Mouse (Mus musculus) CD8-positive naive resting alpha-beta T cell, adult 2 months (primary cell): Measurements from ENCODE around the gene Apopt1.

Source experiments
- DNase-seq, 2 experiments: peaks; one replicate each; pipeline ENCODE4 v3.0.0; 2022; ENCODE audit warnings: low read depth in 2 of 2, low spot score in 2 of 2

Apopt1 gene

DNA sequence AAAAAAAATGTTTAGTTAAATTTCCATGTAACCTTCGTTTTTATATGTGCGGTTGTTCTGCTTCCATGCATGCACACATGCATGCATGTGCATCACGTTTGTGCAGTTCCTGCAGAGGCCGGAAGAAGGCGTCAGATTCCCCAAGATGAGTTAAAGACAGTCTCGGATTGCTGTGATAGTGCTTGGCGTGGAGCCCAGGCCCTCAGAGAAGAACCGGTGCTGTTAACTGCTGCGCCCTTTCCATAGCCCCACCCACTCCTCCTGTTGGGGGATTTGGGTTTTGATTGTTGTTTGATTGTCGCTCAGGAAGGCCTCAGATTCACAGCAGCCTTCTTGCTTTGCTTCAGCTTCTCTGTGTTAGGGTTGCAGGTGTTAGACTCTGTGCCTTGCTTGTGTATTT lies 56.2 kb downstream of the Apopt1 start:
- DNase-seq, result no peak

DNA sequence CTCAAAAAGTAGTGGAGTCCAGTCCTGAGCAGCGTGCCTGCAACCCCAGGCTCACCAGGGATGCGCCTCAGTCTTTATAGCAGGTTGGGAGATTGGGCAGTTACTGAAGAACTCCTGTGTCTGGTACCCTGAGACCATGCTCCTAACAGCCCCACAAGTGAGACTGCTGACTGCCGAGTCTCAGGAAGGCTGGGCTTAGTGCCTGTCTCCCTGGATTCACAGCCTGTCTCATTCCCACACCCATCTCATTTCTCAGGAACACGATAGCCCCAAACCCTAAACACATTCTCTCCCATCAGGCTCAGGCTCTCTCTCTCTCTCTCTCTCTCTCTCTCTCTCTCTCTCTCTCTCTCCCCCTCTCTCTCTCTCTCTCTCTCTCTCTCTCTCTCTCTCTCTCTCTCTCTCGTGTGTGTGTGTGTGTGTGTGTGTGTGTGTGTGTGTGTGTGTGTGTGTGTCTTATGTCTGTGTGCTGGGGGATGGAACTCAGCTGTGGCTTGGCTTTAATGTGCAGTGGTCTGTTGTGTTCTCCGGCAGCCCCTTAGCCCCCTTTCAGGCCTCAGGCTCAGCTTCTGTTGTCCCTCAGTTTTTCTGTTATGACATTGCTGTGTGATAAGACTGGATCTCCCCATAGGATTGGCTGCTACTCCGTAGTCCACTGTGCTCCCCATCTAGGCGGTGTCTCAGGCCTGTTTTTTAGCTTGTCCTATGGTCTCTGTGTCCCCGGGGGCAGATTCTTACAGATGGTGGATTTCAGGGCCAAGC lies 56.9 kb downstream of the Apopt1 start:
- DNase-seq, result no peak

DNA sequence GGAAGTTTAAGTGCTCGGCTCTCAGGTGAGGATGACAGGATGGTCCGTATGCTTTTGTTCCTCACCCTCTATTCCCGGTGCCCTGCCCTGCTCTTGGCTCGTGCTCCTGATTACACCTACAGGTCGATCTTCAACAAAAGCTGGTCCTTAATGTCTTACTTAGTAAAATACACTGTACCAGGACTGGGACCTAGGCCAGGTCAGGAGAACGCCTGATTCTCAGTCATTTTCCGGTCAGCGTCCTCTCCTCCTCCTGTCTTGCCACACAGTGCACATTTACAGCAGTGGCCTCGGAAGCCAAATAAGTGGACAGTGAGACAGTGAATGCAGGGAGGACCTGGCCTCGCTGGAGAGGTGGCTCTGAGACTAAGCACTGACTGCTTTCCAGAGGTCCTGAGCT lies 57.6 kb downstream of the Apopt1 start:
- DNase-seq, result no peak

DNA sequence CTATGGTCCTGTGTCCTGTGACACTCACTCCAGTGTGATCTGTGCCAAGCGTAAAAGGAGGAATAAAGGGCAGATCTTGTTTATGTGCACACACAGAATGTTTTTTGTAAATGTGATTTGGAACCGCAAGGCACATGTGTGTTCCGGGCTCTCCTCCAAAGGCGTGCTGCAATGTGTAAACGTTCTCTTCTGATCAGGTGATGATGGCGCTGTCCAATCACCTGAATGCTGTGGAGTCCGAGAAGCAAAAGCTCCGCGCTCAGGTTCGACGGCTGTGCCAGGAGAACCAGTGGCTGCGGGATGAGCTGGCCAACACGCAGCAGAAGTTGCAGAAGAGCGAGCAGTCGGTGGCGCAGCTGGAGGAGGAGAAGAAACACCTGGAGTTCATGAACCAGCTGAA lies 61.1 kb downstream of the Apopt1 start:
- DNase-seq, result no peak

DNA sequence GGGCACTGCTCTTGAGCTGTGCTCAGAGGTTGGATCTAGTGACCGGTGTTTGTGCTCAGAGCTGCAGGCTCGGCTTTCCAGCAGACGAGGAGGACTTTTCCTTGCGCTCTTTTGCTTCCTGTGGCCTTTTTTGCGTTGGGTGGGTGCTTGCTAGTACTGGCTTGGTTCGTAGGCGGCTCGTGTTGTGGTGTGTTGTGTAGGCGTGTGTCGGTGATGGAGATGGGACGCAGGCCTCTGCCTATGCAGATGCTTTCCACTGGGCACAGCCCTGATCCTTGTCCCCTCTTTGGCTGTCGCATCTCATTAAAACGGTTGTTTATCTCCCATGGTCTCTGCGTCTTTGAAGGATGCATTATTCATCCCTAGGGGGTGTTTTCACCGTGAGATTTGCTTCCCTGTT lies 61.8 kb downstream of the Apopt1 start:
- no peak for DNase-seq

DNA sequence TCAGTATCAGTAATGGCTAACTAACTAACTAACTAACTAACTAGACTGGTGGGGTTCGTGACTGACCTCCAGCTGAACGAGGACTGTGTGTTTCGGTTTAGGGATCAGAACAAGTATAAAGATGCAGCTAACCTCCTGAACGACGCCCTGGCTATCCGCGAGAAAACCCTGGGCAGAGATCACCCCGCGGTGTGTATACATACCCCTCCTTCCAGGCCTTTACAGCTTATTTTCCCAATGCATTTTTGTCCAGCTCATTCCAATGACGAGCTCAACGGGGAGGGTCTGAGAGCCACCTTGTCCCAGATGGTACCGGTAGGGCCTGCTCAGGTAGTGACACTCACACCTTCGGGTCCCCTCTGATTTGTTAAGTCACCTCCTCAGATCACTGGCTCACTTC lies 64.9 kb downstream of the Apopt1 start:
- no peak for DNase-seq

DNA sequence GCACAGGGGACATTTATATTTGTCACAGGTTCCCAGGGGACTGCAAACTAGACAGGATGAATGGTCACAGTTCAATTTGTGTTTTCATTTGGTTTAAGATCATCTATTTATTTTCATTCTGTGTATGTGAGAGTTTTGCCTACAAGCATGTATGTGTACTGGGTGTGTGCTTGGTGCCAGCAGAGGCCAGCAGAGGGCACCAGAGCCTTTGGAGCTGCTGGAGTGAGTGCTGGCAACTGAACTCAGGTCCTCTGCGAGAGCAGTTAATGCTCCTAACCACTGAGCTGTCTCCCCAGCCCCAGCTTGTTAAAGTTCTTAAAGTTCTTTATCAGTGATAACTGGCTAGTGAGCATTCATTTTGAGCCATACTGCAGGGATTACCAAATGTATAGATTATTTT lies 66.5 kb downstream of the Apopt1 start:
- DNase-seq, result no peak

DNA sequence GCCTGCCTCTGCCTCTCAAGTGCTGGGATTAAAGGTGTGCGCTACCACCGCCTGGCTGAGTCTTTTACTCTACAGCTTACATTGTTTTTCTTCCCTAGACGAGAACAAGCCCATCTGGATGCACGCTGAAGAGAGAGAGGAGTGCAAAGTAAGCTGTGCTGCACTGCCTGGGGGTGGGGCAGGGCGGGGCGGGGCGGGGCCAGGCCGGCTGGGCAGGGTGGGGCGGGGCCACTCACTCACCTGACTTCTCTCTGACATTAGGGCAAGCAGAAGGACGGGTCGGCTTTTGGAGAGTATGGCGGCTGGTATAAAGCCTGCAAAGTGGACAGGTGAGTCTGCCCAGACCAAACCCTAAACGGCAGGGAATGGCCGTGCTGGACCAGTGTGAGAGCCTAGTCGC lies 72.1 kb downstream of the Apopt1 start:
- DNase-seq, result no peak

DNA sequence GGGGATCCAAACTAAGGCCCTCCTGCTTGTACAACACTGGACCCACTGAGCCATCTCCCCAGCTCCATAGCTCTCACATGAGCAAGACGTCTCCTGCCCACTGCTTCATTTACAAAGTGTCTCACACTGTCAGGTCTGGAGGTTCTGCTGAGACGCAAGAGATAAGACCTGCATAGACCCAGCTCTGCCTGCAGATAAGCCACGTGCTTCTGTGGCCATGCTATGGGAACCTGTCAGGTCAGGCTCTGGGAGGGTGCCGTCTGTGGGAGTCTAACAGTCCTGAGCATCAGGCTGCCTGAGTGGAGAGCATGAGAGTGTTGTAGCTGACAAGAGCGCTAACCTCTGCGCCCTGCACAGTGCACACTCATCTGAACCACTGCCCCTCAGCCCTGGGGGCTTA lies 74.0 kb downstream of the Apopt1 start:
- DNase-seq, result no peak

DNA sequence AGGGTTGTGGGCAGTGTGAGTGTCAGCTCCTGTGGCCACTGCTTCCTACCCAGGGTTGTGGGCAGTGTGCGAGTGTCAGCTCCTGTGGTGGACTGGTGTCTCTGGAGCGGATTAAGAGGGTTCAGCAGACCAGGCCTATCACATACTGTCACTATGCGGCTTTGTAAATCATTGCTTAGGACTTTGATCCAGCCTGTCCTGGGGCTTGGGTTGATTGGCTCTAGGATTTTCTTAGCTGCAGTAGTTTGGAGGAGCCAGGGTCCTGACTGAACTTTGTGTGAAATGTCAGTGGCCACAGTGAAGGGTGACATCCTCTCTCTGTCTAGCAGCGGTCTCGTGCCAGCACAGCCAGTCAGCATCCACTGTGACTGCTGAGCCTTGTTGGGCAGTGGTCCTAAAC lies 77.0 kb downstream of the Apopt1 start:
- no peak for DNase-seq

DNA sequence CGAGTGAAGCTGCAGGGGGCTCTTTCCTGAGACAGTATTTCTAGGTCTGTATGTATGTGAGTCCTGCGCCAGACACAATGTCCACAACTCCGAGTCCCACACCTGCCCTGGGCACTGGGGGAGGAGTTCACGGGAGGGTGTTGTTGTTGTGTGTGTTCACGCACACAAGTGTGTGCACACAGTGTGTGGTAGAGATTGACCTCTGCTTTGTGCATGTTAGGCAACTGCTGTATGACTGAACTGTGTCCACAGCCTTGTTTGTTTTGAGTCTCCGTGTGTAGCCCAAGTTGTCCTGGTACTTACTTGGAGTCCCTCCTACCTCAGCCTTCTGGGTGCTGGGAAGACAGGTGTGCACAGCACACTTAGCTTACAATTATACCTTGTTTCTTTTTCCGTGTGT lies 77.6 kb downstream of the Apopt1 start:
- DNase-seq, result no peak

DNA sequence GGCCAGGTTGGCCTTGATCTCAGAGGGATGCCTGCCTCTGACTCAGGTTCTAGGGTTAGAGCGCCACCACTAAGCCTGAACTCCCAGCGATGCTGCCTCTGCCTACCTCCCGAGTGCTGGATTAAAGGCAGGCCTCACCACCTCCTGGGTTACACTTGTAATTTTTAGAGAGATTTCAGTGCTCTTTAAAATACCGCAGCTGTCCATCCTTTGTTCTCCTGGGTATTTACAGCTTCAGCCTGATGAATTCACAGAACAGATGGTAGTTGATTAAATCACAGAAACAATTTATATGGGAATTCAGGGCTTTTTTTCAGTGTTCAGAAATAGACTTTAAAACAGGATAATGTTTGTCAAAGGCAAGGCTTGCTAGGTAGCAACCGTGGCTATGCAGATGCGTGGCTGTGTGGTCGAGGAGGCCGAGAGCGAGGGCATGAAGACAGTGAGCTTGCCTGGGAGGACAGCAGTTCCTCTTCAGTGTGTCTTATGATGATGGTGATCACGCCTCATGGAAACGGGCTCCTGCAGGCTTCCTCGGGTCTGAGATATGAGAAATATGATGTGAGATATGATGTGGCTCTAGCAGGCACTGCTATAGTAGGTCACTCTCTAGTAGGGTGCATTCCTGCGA lies 78.5 kb downstream of the Apopt1 start:
- DNase-seq, result no peak

DNA sequence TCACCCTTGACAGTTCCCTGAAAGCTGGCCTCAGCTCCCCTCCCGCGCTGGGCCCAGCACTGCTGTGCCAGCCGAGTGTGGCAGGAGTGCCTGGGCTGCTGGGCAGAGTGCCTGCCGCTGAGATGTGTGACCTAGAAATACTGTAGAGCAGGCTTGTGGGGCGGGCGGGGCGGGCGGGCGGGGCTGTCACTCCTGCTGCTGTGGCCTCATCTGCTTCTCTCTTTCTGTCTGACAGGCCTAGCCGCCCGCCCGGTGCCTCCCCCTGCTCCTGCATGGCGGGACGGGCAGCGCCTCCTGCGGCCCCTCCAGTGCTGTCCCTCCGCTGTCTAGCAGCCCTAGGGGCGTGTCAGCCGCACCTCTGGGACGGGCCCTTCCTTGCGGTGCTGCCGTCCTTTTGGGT lies 81.0 kb downstream of the Apopt1 start:
- no peak for DNase-seq

DNA sequence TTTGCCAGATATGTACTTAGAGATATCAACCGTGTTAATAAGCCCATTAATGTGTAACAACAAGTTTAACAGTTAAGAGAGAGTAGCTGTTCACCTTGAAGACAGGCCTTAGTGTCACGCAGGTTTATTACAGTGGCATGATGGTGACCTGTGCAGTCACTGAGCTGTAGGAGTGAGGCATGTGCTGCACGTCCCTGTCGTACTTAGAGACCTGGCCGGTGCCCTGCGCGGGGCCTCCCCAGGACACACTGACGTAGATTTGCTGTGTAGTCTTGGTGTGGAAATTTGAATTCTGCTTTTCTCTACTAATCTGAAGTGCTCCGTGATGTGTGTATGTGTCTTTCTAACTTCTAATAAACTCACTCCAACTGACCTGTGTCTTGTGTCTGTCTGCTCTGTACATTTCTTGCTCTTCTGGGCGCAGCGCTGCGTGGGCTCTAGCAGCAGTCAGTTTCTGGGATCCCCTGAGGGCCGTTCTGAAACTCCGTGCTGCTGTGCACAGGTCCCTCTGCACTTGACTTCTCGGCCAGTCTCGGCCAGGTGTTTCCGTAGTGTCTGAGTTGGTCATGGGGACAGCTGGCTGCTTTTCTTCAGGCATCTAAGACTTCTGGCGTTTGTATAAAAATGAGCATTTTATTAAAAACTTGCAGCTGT lies 81.6 kb downstream of the Apopt1 start:
- DNase-seq, result no peak

DNA sequence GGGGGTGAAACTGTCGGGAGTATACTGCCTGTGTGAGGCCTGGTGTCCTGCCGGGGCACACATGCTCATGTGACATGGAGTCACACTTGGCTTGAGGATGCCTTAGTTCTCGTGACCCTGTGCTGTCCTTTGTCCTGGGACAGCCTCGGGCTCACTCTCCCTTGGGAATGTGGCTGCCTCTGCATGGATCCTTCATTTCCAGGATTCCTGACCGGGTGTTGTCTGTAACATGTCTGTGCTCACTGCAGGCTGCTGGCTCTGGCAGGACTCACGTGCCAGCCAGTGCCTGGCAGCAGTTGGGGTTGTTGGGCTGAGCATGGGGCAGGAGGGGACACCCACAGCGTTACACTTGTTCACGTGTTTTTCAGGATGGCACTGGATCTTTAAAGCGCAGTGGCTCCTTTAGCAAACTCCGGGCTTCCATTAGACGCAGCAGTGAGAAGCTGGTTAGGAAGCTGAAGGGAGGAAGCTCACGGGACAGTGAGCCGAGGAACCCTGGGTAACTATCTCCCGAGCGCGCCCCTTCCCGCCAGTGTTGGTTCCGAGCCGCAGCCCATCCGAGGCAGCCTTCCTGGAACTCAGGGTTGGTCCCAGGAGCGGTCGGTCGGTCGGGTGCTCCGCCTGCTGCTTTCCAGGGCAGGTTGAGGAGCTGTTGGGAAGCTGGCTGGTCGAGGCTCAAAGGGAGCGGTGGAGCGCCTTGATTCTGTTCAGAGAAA lies 82.3 kb downstream of the Apopt1 start:
- no peak for DNase-seq

DNA sequence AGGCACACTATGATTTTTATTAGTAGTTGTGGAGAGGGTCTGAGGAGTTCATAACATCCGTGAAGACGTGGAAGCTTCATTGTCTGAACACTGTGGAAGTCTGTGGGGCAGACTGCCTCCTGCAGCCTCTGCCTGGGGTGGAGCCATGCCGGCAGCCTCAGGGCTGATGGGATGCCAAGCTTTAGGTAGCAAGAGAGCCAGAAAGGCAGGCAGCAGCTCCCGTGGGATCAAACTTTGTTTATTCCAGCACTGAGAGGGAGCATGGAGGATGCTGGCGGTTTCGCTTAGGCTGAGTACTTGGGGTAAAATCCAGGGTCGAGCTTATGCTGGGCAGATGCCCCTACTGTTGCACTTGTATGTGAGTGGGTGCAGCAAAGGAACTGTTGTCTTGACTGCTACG lies 84.2 kb downstream of the Apopt1 start:
- DNase-seq, result no peak

DNA sequence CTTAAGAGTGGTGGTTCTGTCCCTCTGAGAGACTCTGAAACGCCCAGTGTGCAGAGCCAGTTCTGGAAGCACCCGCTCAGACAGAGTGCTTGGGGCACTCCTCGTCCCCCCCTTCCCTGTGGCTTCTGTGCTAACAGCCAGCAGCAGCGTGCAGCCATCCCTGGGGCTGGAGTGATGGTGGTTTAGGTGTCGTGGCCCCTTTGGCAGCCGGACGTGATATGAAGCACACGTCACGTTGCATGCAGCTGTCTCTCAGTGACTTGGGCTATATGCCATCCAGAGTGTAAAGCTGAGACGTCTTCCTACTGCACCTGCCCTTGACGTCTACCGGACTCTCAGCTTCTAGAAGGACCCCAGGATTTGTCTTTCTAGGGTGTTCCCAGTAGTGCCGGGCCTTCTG lies 85.4 kb downstream of the Apopt1 start:
- no peak for DNase-seq

DNA sequence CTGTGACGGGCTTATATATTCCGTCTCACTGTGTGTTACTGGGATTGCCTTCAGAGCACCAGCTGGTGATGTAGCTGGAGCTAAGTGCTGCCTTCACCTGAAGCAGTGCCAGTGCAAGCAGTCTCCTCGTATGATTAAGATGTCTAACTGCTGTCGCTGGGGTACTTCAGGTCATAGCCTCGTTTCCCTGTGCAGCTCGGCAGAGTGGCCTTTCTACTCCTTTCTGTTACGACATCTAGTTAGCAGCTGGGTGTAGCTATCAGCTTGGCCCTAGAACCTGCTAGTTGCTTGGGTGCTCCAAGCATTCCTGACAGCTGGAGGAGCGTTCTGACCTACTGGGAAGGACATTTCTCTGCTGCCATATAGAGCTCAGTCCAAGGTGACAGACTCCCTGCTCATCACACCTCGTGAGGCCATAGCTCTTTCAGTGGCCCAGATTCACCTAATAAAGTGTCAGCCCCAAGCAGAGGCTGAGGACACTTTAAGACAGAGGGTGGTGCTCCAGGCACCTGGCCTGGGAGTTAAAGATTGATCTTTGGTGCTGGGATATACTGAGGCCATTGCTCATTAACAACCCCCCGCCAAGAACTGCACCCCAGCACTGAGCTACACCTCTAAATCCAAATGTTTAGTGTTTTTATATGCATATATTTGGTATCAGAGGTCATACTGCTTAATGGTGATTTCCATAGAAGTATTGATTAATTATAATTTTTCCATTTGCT lies 87.6 kb downstream of the Apopt1 start:
- DNase-seq, result no peak

DNA sequence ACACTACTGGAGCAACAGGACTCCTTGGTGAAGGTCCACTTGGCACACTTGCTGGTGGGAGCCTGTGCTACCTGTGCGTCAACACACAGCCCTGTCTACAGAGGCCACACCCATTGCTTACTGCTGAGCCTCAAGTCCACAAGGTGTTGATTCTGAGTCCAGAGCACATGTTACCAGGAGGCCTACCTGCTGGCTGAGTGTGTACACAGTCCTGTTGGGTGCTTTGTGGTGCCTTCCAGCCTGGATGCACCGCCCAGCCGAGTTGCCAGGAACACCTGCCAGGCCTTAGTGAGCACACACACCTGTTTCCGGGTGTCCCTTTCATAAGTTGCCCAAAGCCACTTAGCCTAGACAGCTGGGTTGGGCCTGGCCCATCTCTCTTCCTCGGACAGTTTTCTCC lies 90.5 kb downstream of the Apopt1 start:
- no peak for DNase-seq
